Mouse (Mus musculus) hindbrain, embryonic 12.5 days (tissue): ENCODE measurements around the gene Fosl1. TPM values are rescaled to one million over a fixed set of nuclear protein-coding genes. Genes with fewer than 3 reads are reported as not detected.

ENCODE experiments used
- ATAC-seq: fragments of 200-750 bp; cut with Nextera tagmentation; 2 replicates; pipeline ENCODE4 v1.8.0; 2017; ENCODE audit warnings: moderate TSS enrichment; ENCODE audit not compliant: low FRiP score
- H3K27ac ChIP-seq: fragments of 300-500 bp; sonication (generic); 2 replicates; pipeline ENCODE4 v1.5.1; 2016; ENCODE audit warnings: mild to moderate bottlenecking
- H3K27me3 ChIP-seq: fragments of 300-500 bp; sonication (generic); 2 replicates; pipeline ENCODE4 v1.6.1; 2016; ENCODE audit warnings: mild to moderate bottlenecking
- H3K36me3 ChIP-seq: fragments of 300-500 bp; sonication (generic); 2 replicates; pipeline ENCODE4 v1.6.1; 2016; ENCODE audit warnings: mild to moderate bottlenecking
- H3K4me1 ChIP-seq: fragments of 300-500 bp; sonication (generic); 2 replicates; pipeline ENCODE4 v1.6.1; 2016
- H3K4me2 ChIP-seq: fragments of 300-500 bp; sonication (generic); replicated peaks from 2 replicates; pipeline ENCODE4 v1.6.1; 2016; ENCODE audit warnings: mild to moderate bottlenecking
- H3K4me3 ChIP-seq: fragments of 300-500 bp; sonication (generic); 2 replicates; pipeline ENCODE4 v1.5.1; 2016; ENCODE audit warnings: mild to moderate bottlenecking
- H3K9ac ChIP-seq: fragments of 300-500 bp; sonication (generic); 2 replicates; pipeline ENCODE4 v1.6.1; 2016; ENCODE audit warnings: mild to moderate bottlenecking, moderate library complexity
- H3K9me3 ChIP-seq: fragments of 300-500 bp; sonication (generic); replicated peaks from 2 replicates; pipeline ENCODE4 v1.6.1; 2016; ENCODE audit warnings: mild to moderate bottlenecking
- WGBS: fragments of 180-500 bp; shearing (Covaris S2); methylation state at CpG from one replicate; pipeline ENCODE4 v1.1.7; 2016; 5-methylcytosine and 5-hydroxymethylcytosine counted together
- polyA plus RNA-seq: library from polyadenylated mRNA; unstranded; fragments of >200 nt; fragmentation: Nextera tagmentation; extraction: Ambion mirVana; gene quantifications from 2 replicates; pipeline ENCODE4 v1.2.1, GENCODE M21; 2016

Gene Fosl1
- polyA plus RNA-seq, 1 experiment from 2014 or later = not detected

DNA sequence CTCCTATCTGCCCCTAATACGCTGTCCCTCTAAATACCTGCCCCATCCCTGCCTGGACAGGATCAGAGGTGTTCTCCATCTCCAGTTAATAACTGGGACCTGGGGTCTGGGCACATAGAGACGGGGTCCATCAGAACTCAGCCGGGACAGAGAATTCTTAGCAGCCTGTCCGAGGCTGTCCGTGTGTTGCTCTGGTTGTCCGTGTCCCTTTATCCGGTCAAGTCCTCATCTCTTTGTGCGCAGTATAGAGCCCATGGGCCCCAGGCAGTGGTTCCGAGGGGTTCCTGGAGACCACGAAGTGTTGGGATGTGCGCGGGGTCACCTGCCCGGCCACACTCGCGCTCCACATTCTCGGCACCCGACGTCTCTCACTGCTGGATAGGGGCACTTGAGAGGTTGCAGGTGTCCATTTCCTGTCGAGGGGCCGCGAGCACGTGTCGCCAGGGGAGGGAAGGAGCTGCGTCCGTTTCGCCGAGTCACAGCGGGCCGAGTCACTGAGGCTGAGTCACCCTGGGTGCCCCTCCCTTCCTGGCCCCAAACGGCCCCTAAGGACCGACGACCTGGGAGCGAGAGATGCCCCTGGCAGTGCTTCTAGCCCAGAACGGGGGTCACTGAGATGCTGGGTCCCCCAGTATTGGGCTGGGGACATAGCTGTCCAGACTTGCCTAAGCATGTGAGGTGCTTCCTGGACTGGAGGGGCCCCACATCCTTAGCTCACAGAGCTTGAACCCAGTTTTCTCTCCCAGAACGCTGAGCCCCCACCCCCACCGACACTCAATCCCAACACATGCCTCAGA is 1.2 kb downstream of the Fosl1 start:
- 6% methylated on average over 36 of the region's 36 CpGs for WGBS

GRCm38 (mm10) chr19:5449673-5450072 is 2.3 kb downstream of the Fosl1 start:
- Histone ChIP-seq H3K4me1 (peaks cover 18% of the 10 kb centered on the region), H3K27ac (no peak overlapping the region), H3K36me3 (no peaks in the 10 kb centered on the region), H3K4me3 (no peak overlapping the region), H3K4me2 (no peak overlapping the region), H3K9me3 (no peaks in the 10 kb centered on the region), H3K27me3 (peaks cover 74% of the 10 kb centered on the region), H3K9ac (no peak overlapping the region)
- ATAC-seq = no peak
- whole genome bisulfite sequencing = 80% methylated on average over 3 of the region's 3 CpGs

More for the DNA sequence above, 1.2 kb downstream of the Fosl1 start:
- peaks cover 81% of the 10 kb centered on the region for H3K27me3 ChIP-seq
- no peaks in the 10 kb centered on the region for H3K9me3 ChIP-seq
- H3K36me3 ChIP-seq = no peaks in the 10 kb centered on the region
- no peak overlapping the region for H3K27ac ChIP-seq
- H3K4me3 ChIP-seq = peak overlapping the region; percentile 38
- H3K9ac ChIP-seq = no peak overlapping the region
- peak overlapping the region; percentile 70 for H3K4me2 ChIP-seq
- ATAC-seq = peak; percentile 43; the same call in 1 of the 2 replicates
- H3K4me1 ChIP-seq = peaks cover 18% of the 10 kb centered on the region

DNA sequence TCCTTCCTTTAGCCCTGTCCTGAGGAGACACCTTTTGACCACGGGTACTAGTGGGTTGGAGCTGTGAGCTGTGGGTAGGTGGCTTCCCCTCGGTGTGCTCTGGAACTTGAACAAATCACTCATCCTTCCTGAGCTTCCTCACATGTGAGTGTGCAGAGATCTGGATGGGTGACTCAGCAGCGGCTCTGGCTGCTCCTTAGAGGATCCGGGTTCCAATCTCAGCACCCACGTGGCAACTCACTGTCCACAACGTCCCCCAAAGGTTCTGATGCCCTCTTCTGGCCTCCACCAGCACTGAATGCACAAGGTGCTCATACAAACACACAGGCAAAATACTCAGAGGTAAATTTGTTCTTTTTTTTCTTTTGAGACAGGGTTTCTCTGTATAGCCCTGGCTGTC is 4.4 kb downstream of the Fosl1 start:
- ATAC-seq = no peak
- peaks cover 53% of the 10 kb centered on the region for H3K27me3 ChIP-seq

DNA sequence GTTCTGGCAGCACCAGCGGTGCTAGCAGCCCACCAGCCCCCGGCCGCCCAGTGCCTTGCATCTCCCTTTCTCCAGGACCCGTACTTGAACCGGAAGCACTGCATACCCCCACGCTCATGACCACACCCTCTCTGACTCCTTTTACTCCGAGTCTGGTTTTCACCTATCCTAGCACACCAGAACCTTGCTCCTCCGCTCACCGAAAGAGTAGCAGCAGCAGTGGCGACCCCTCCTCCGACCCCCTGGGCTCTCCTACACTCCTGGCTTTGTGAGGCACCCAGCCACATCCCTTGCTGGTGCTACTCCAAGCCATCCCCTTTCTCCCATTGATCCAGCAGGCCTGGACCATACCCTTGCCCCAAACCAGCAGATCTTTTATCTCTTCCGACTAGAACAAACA is 7.7 kb downstream of the Fosl1 start:
- Histone ChIP-seq H3K36me3 (no peaks in the 10 kb centered on the region), H3K4me3 (no peak overlapping the region), H3K27ac (no peak overlapping the region), H3K4me2 (peak overlapping the region; percentile 99), H3K9ac (peak overlapping the region; percentile 29; the same call in 1 of the 2 replicates), H3K27me3 (peaks cover 31% of the 10 kb centered on the region), H3K4me1 (peaks cover 30% of the 10 kb centered on the region), H3K9me3 (no peaks in the 10 kb centered on the region)
- 85% methylated on average over 12 of the region's 12 CpGs for WGBS
- ATAC-seq = no peak

More for the DNA sequence above, 4.4 kb downstream of the Fosl1 start:
- H3K9ac ChIP-seq = no peak overlapping the region
- no peaks in the 10 kb centered on the region for H3K36me3 ChIP-seq
- H3K4me3 ChIP-seq = no peak overlapping the region
- H3K9me3 ChIP-seq = no peaks in the 10 kb centered on the region
- no peak overlapping the region for H3K27ac ChIP-seq
- H3K4me1 ChIP-seq = peaks cover 38% of the 10 kb centered on the region
- H3K4me2 ChIP-seq = no peak overlapping the region
- WGBS = 74% methylated on average over 6 of the region's 6 CpGs

DNA sequence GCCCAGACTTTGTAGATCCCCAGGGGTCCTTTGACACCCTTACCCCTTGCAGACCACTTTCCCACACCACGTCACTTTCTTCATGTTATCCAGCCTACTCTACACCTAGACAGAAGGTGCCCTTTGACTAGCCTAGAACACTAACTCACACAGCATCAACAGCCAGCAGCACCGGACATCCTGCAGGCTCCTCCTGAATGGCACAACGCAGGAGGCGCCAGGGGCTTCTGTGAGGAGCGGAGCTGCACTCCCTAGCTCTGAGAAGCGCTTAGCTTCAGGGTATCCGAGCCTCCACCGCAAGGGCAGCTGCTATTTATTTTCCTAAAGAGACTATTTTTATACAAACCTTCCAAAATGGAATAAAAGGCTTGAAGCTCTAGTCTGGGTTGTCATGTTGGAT is 8.2 kb downstream of the Fosl1 start:
- 67% methylated on average over 8 of the region's 8 CpGs for WGBS

DNA sequence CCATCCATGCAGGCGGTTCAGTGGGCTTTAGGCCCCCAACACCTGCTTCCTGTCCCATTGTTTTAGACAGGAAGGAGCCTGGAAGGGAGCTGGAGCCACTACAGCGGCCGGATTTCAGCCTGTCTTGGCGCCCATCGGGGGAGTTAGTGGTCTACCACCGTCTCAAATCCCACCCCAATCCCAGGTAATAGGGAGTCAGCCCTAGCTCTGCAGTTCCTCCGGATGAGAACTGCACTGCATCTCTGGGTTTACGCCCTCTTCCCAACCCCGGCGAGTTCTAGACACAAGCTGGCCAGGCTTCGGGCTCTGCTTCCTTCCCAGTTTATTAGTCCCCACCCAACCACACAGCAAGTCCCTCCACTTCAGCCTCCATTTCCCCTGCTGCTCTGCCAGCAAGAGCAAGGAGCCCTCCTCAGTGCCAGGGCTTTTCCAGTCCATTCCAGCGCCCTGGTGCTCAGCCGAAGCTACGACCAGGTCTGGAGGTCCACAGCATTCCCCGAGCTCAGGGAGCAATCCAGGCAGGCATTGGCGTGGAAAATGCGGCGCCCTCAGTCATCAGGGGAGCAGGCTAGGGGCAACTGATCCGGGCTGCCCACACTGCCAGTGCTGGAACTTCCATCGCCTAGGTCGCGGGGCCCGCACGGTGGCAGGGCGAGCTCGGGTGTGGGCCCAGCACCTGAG is 9.0 kb downstream of the Fosl1 start:
- peak overlapping the region; percentile 77 for H3K4me3 ChIP-seq
- ATAC-seq = no peak; the same call in 1 of the 2 replicates
- H3K9ac ChIP-seq = peak overlapping the region; percentile 87
- WGBS = 5% methylated on average over 26 of the region's 26 CpGs
- H3K27me3 ChIP-seq = peaks cover 17% of the 10 kb centered on the region
- peak overlapping the region; percentile 99 for H3K4me2 ChIP-seq
- peak overlapping the region; percentile 94 for H3K27ac ChIP-seq
- no peaks in the 10 kb centered on the region for H3K9me3 ChIP-seq
- peaks cover 35% of the 10 kb centered on the region for H3K4me1 ChIP-seq
- no peaks in the 10 kb centered on the region for H3K36me3 ChIP-seq

More for the DNA sequence above, 8.2 kb downstream of the Fosl1 start:
- Histone ChIP-seq H3K27ac (no peak overlapping the region), H3K4me3 (peak overlapping the region; percentile 77), H3K9me3 (no peaks in the 10 kb centered on the region), H3K9ac (peak overlapping the region; percentile 87; the same call in 1 of the 2 replicates), H3K27me3 (peaks cover 25% of the 10 kb centered on the region), H3K4me1 (peaks cover 30% of the 10 kb centered on the region), H3K36me3 (no peaks in the 10 kb centered on the region), H3K4me2 (peak overlapping the region; percentile 99)
- no peak for ATAC-seq

DNA sequence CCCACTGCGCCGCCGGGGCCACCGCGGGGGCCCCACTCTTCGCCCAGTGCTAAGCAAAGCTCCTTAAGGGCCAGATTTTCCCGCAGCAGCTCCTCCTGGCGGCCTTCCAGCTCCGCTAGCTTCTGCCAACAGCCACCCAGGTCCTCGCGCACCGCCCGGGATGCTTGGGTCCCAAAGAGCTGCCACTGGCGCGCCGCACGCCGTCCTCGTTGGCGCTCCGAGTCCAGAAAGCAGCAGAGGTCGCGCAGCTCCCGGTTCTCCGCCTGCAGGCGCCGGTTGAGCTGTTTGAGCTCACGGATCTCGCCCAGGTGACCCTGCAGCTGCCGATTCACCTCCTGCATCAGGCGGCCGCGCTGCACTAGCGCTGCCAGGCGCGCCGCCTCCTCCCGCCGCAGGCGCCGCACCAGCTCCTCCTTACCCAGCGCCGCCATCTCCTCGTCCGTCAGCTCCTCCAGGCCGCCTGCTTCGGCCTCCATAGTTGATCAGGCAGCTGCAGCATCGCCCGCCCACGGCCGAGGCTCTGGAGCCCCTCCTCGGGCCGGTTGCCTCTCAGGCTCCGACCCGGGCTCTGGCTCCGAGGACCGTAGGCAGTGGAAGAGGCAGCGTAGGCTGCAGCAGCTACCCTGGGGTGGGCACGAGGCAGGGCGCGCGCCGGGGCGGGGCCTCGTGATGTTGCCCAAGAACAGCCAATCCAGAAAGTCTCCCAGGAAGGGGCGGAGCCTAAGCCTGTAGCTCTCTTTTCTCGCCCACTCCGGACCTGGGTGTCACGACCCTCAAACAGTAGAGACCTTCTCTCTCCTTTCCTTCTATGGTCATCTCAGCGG is 9.8 kb downstream of the Fosl1 start:
- peak overlapping the region; percentile 77 for H3K4me3 ChIP-seq
- peaks cover 40% of the 10 kb centered on the region for H3K4me1 ChIP-seq
- H3K4me2 ChIP-seq = peak overlapping the region; percentile 99
- peak overlapping the region; percentile 94 for H3K27ac ChIP-seq
- ATAC-seq = peak; percentile 91
- peak overlapping the region; percentile 87 for H3K9ac ChIP-seq
- peaks cover 11% of the 10 kb centered on the region; the same call in 1 of the 2 replicates for H3K27me3 ChIP-seq
- H3K36me3 ChIP-seq = no peaks in the 10 kb centered on the region
- WGBS = under 1% methylated on average over 68 of the region's 70 CpGs
- H3K9me3 ChIP-seq = no peaks in the 10 kb centered on the region

DNA sequence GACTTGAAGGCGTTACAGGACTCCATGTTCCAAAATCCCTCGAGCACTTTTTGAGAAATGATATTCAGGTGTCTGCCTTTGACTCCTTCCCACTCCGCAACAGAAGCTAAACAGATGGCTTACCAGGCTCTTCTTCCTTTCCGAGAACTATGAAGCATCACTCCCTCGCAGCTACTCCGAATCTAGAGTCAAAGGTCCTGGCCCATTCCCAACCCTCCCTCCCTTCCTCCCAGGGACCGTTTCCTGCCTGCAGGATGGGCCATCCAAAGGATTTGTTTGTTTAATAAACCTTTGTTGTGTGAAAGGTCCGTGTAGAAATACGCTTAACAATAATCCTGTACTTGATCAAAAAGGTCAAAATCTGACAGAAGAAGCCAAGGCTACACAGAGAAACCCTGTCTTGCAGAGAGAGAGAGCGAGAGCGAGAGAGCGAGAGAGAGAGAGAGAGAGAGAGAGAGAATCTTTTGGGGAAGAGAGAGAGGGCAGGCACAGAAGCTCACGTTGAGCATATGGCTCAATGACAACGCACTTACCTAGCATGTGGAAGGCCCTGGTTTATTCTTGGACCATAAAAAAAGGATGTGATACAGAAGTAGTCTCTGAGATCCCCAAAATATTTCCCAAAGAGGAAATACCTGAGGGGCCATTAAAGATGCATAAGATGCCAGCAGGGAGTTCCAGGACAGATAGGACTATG is 10.5 kb downstream of the Fosl1 start, which contains the start of gene Ccdc85b:
TSS of gene Ccdc85b (minus strand) at position 149 of the 697 bp plus-strand sequence.
- H3K4me2 ChIP-seq = peak within 1 kb of the TSS; percentile 99
- H3K4me3 ChIP-seq = peak within 1 kb of the TSS; percentile 77
- WGBS = 18% methylated on average over 14 of the region's 14 CpGs
- peak within 1 kb of the TSS; percentile 87 for H3K9ac ChIP-seq
- 0 out of 2 replicates have a peak, but pooled peaks have one; percentile 17 for ATAC-seq
- peaks cover 11% of the 10 kb centered on the region; the same call in 1 of the 2 replicates for H3K27me3 ChIP-seq
- H3K36me3 ChIP-seq = peaks cover 5% of the 10 kb centered on the region
- H3K27ac ChIP-seq = peak within 1 kb of the TSS; percentile 94
- H3K4me1 ChIP-seq = peaks cover 40% of the 10 kb centered on the region
- no peaks in the 10 kb centered on the region for H3K9me3 ChIP-seq

- Histone ChIP-seq H3K27me3 (peaks cover 11% of the 10 kb centered on the region; the same call in 1 of the 2 replicates), H3K4me2 (no peak overlapping the region), H3K9me3 (no peaks in the 10 kb centered on the region), H3K27ac (no peak overlapping the region), H3K4me1 (peaks cover 45% of the 10 kb centered on the region), H3K9ac (no peak overlapping the region), H3K4me3 (no peak overlapping the region), H3K36me3 (peaks cover 12% of the 10 kb centered on the region)
- no peak for ATAC-seq
- 72% methylated on average over 7 of the region's 7 CpGs for WGBS
Observed at GRCm38 (mm10) chr19:5459019-5459418, 11.7 kb downstream of the Fosl1 start.

- no peak for ATAC-seq
- H3K36me3 ChIP-seq = peaks cover 15% of the 10 kb centered on the region
Observed at GRCm38 (mm10) chr19:5459896-5460295, 12.5 kb downstream of the Fosl1 start.

GRCm38 (mm10) chr19:5460465-5460911 is 13.1 kb downstream of the Fosl1 start, which contains the start of gene Fibp:
Gene Fibp, plus strand, starts transcription at chr19:5460615.
- peaks cover 43% of the 10 kb centered on the region for H3K4me1 ChIP-seq
- H3K9ac ChIP-seq = peak within 1 kb of the TSS; percentile 69
- no peaks in the 10 kb centered on the region for H3K9me3 ChIP-seq
- under 1% methylated on average over 32 of the region's 32 CpGs for WGBS
- H3K36me3 ChIP-seq = peaks cover 21% of the 10 kb centered on the region
- peak; percentile 51 for ATAC-seq
- H3K4me2 ChIP-seq = peak within 1 kb of the TSS; percentile 94
- H3K27ac ChIP-seq = peak within 1 kb of the TSS; percentile 45
- H3K27me3 ChIP-seq = peaks cover 11% of the 10 kb centered on the region; the same call in 1 of the 2 replicates
- H3K4me3 ChIP-seq = peak within 1 kb of the TSS; percentile 54

More at GRCm38 (mm10) chr19:5459896-5460295, 12.5 kb downstream of the Fosl1 start:
- Histone ChIP-seq H3K27ac (no peak overlapping the region), H3K9me3 (no peaks in the 10 kb centered on the region), H3K4me3 (peak overlapping the region; percentile 54), H3K4me1 (peaks cover 49% of the 10 kb centered on the region), H3K9ac (peak overlapping the region; percentile 69), H3K27me3 (peaks cover 11% of the 10 kb centered on the region; the same call in 1 of the 2 replicates), H3K4me2 (peak overlapping the region; percentile 94)
- 29% methylated on average over 3 of the region's 3 CpGs for WGBS
